Mouse (Mus musculus) embryo, embryonic 11 days (tissue): Measurements from ENCODE around the gene Sypl2.
"Not testable (repeated sequence)": the region's sequence is repeated elsewhere in the genome, so short reads cannot be mapped to it uniquely, and the experiment has no call there.

Experiments used
- DNase-seq: peaks from one replicate; pipeline ENCODE4 v3.0.0-alpha.2; 2015

Gene Sypl2

DNA sequence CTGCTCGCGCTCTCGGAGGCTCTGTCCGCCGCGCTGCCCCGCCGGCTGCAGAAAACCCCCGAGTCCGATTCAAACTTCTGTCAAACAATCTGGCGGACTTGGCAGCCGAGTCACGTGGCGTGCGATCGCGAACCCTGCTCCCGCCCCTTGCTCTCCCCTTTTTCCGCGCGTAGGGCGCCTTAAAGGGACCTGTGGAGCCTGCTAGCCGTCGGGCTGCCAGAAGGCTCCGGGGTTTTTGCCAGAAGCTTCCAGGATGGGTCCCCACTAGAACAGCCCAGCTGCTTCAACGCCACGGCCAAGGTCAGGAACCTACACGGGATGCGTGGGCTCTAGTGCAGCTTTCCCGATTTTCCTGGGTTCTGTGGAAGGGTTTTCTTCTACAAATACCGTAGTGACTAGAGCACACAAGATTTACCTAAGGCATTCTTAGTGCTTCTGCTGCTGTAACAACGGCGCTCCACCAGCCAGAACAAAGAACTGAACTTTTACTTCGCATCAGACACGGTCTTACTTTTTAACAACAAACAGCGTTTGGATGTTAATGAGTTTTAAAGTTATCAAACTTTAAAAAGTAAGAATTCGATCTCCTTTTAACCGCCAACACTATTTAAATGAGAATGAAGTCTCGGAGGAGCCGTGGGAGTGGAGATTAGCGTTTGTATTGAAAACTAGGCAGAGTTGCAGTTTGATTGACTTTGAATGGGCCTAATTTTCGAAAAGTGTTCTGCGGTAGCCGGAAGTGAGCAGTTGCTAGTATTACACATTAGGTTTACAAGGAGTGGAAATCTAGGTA lies at the start of gene Sypl2:
Gene Sypl2 (minus strand): TSS at position 91 of the 793 bp plus-strand sequence.
- peak; percentile 72 for DNase-seq

DNA sequence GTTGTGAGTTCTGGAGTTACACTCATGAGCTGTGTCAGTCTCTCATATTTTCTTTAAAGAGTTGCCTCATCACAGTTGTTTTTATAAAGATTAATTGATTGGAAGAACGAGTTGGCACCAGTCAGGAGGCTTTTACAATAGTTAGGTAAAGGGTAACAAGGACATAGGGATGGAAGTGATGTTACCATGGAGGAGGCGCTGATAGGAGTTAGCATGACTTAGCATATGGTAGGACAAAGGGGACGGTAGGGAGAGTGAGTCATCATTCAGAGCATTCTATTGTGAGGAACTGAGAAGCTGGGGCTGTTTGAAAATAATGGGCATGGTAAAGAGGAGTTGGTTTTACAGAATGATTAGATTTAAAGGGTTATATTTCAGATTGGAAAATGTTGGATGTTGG lies 32.9 kb upstream of the Sypl2 start:
- no peak for DNase-seq

DNA sequence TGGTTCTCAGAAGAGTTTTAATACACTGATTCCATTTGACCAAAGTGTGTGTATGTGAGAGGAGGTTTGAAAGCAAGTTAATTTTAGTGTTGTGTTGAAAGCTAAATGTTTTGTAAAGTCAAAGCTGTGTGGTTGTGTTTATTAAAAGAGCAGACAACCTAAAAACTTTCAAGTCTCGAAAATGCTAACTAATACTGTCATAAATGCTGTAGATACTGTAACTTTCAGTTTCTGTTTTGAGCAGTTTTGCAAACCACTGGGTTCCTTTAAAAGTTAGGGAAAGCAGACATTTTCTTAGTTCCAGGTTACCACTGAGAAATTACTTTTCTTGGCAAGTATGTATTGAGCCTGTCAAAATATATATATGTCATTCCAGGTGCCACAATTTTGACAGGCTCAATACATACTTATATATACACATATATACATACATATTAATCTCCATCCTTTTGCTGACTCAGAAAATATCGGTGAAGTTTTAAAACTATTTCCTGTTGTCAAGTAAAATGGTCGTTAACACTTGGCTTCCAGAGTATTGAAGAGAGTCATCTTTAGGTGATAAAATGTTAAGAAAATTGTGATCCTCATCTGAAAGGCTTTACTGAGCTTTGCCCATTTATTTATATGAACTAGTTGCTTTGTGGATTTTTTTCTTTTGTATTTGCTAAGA lies 31.5 kb upstream of the Sypl2 start:
- DNase-seq, result no peak

- peak; percentile 99 for DNase-seq
Observed at GRCm38 (mm10) chr3:108256719-108257637, 30.5 kb upstream of the Sypl2 start, which contains the start of gene Psma5. Gene Psma5 (plus strand): TSS chr3:108256926.

DNA sequence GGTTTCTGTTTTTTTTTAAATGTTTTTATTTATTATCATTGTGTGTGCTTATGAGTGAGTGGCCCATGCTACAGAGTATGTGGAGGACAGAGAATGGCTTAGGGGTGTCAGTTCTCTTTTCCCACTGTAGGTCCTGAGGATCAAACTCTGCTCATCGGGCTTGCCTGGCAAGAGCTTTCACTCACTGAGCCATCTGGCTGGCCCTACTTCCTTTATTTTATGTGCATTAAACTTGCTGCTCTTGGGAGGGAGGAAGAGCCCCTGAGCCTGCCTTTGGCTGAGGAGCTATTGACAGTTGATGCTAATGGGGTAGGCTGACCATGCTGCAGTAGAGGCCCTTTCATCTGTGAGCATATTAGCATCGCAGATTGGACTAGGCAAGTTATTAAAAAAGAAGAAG lies 20.4 kb upstream of the Sypl2 start:
- DNase-seq, result no peak

DNA sequence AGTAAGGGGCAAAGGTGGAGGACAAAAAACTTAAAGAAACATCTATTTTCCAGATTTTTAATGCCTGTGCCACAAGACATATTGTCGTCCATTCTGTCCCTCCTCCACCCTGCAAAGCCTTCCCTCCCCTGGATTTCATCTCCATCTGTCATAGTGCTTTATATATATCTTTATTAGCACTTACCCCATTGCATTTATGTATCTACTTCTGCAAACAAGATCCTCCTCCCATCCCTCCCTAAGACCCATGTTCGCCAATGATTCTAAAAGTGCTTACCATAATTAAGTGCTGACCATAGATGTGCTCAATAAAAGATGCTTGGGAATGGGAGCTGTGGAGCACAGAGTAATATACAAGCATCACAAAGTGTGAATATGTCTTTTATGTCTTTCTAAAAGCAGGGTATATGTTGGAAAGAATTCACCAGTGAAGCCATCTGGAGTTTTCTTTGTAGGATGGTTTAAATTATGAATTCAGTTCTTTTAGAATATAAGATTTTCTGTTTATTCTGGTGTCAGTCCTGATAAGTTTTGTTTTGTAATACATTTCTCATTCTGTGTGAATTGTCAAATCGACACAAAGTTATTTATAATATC lies 14.9 kb upstream of the Sypl2 start:
- no peak for DNase-seq

- DNase-seq, result not testable (repeated sequence)
Observed at GRCm38 (mm10) chr3:108237474-108238102, 11.1 kb upstream of the Sypl2 start.

DNA sequence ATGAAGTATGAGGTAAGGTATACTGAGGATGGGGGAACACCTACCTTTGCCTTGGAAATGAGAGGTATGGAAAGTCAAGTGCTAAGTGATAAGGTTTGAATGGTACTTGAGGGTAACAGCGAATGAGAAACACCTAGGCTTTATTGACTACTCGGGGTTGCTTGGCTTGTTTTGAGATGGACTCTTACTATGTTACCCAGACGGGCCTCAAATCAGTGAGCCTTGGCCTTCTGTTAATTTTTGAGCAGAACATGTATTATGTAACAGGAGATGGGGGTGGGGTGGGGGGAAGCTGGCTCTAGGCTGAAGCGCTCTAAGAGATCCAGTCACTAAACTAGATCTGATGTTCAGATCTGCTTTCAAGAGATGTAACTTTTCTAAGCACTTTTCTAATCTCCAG lies 5.2 kb upstream of the Sypl2 start:
- DNase-seq, result no peak

DNA sequence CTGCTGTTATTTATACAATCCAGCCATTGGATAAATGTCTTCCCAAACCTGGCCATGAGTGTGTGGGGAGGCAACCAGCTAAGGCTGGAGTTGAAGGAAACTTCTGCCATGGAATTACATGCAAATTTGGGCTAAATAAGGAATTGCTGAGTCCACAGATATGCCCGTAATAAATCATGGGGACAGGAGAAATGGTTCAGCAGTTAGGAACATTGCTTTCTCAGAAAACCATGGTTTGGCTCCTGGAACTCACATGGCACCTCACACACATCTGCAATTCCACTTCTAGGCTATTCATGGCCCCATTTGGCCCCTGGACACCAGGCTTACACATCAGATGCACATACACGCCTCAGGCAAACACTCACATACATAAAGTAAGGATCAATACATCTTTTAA lies 1.1 kb upstream of the Sypl2 start:
- DNase-seq, result no peak

GRCm38 (mm10) chr3:108225711-108226557 lies 514 bp downstream of the Sypl2 start:
- DNase-seq, result peak; percentile 38

DNA sequence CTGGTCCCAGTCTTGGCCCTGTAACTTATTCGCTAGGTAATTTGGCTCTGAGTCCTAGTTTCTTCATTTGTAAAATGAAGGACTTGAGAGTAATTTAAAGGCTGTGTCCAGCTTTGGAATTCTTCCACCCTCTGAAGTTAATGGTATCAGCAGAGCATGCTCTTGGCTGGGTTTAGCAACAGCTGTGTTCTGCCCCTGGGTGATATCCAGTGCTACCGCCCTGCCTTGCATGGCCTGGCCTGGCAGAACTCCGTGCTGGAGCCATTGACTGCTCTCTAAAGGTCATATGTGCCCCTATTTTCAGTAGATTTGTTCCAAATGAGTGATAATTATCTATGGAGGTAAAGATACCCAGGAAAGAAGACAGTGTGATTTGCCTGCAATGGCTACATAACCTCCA lies 5.8 kb downstream of the Sypl2 start:
- DNase-seq, result no peak

GRCm38 (mm10) chr3:108214734-108215133 lies 11.7 kb downstream of the Sypl2 start:
- peak; percentile 72 for DNase-seq

GRCm38 (mm10) chr3:108212406-108212805 lies 14.0 kb downstream of the Sypl2 start:
- no peak for DNase-seq

DNA sequence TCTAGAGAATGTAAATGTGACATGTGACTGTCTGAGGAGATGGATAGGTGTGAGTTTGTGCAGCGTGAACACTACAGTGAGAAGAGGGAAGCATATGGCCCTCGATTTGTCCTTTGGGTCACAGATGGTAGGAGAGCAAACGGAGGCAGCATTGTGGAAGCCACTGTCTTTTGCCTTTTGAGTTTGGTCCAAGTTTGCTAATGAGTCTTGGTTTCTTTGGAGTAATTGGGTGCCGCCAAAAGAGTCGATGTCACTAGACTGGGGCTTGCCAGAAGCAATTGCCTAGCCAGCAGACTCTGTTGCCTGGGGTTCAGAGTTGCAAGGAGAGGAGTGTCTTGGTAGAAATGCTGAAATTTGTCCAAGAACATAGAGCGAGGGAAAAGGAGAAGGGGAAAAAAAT lies 14.6 kb downstream of the Sypl2 start:
- no peak for DNase-seq

- DNase-seq, result peak; percentile 84
Observed at GRCm38 (mm10) chr3:108210771-108211139, 15.7 kb downstream of the Sypl2 start, which contains the start of gene Atxn7l2. Gene Atxn7l2 (minus strand): TSS chr3:108210934.

- peak; percentile 98 for DNase-seq
Observed at GRCm38 (mm10) chr3:108209946-108210770, 16.3 kb downstream of the Sypl2 start.

- DNase-seq, result no peak
Observed at GRCm38 (mm10) chr3:108209536-108209935, 16.9 kb downstream of the Sypl2 start.

GRCm38 (mm10) chr3:108209001-108209400 lies 17.4 kb downstream of the Sypl2 start:
- no peak for DNase-seq

DNA sequence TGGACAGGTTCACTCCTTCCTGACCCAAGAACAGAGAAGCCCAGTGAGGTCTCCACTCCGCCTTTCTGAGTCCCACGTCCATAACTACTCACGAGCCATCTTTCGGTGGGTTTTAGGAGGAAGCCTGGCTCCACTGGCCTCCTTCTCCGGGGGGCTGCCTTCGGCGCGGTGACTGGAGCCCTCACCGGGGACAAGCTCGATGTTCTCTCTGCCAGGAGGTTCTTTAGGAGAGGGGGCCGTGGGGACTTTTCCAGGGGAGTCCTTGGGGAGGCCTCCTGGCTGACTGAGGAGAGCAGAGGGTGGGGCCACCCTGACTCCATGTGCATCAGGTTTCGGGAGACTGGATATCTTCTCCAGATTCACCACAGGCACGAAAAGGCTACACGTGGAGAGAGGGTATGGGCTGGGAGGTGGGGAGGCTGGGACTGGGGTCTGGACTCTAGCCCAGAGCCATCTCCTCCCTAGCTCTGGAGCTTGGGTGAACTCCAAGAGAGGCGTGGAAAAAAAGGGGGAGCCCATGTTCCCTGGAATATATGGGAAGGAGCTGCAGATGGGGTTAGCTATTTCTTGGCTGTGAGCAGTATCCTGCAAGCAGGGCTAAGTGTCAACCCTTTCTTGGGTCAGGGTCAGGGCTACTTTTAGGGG lies 19.6 kb downstream of the Sypl2 start:
- no peak for DNase-seq

GRCm38 (mm10) chr3:108205601-108206000 lies 20.8 kb downstream of the Sypl2 start:
- DNase-seq, result no peak
